Mouse (Mus musculus) adrenal gland, adult (tissue): ENCODE measurements at regions not wholly inside any gene's neighbourhood (a gene's known extent, or its start where the extent isn't known, plus 50 kb on each side); places are given as distances from the start of the nearest gene placed in this dataset.
"Not testable (repeated sequence)": the region's sequence is repeated elsewhere in the genome, so short reads cannot be mapped to it uniquely, and the experiment has no call there.

ENCODE experiments used
- DNase-seq, 2 experiments: peaks; one replicate each; pipeline ENCODE4 v3.0.0; 2022 to 2023; ENCODE audit warnings: low spot score in 1 of 2; ENCODE audit not compliant: inconsistent age in 2 of 2

- DNase-seq: no peak
Observed at GRCm38 (mm10) chr13:52250371-52250770, 280.7 kb downstream of the Diras2 start.

- no peak for DNase-seq
Observed at GRCm38 (mm10) chr13:52252303-52252702, 278.8 kb downstream of the Diras2 start.

- not testable (repeated sequence) for DNase-seq
Observed at GRCm38 (mm10) chr13:52252726-52253125, 278.4 kb downstream of the Diras2 start.

GRCm38 (mm10) chr13:52253138-52253537, 277.9 kb downstream of the Diras2 start:
- DNase-seq: peak in 1 of 2 experiments; percentile 73

- DNase-seq: peak; percentile 15 to 75
Observed at GRCm38 (mm10) chr13:52254185-52254584, 276.9 kb downstream of the Diras2 start.

- DNase-seq: no peak
Observed at GRCm38 (mm10) chr13:52255697-52256096, 275.4 kb downstream of the Diras2 start.

GRCm38 (mm10) chr13:52258373-52258772, 272.7 kb downstream of the Diras2 start:
- DNase-seq: no peak

GRCm38 (mm10) chr13:52262949-52263550, 268.0 kb downstream of the Diras2 start:
- no peak for DNase-seq

- DNase-seq: no peak
Observed at GRCm38 (mm10) chr13:52268279-52268678, 262.8 kb downstream of the Diras2 start.

GRCm38 (mm10) chr13:52273502-52274246, 257.4 kb downstream of the Diras2 start:
- DNase-seq: no peak

GRCm38 (mm10) chr13:52275196-52275595, 255.9 kb downstream of the Diras2 start:
- no peak for DNase-seq

- DNase-seq: peak; percentile 31 to 78
Observed at GRCm38 (mm10) chr13:52275675-52276074, 255.4 kb downstream of the Diras2 start.

GRCm38 (mm10) chr13:52277195-52277594, 253.9 kb downstream of the Diras2 start:
- DNase-seq: no peak

- DNase-seq: no peak
Observed at GRCm38 (mm10) chr13:52278831-52279230, 252.2 kb downstream of the Diras2 start.

GRCm38 (mm10) chr13:52279281-52279969, 251.7 kb downstream of the Diras2 start:
- DNase-seq: no peak

- DNase-seq: no peak
Observed at GRCm38 (mm10) chr13:52279970-52280348, 251.1 kb downstream of the Diras2 start.

GRCm38 (mm10) chr13:52281271-52281670, 249.8 kb downstream of the Diras2 start:
- no peak for DNase-seq

- no peak for DNase-seq
Observed at GRCm38 (mm10) chr13:52282500-52282899, 248.6 kb downstream of the Diras2 start.

GRCm38 (mm10) chr13:52283456-52283855, 247.6 kb downstream of the Diras2 start:
- no peak for DNase-seq

GRCm38 (mm10) chr13:52284026-52284801, 246.9 kb downstream of the Diras2 start:
- DNase-seq: no peak

GRCm38 (mm10) chr13:52288400-52288799, 242.7 kb downstream of the Diras2 start:
- DNase-seq: no peak
